Mouse (Mus musculus) heart, postnatal 0 days (tissue): ENCODE data around the gene Mgarp. TPM values are rescaled to one million over a fixed set of nuclear protein-coding genes. Genes with fewer than 3 reads are reported as not detected.
"Not testable (repeated sequence)": the region's sequence is repeated elsewhere in the genome, so short reads cannot be mapped to it uniquely, and the experiment has no call there.

Source experiments
- ATAC-seq: fragments of 200-750 bp; cut with Nextera tagmentation; 2 replicates; pipeline ENCODE4 v1.8.0; 2017; ENCODE audit warnings: low read depth, moderate number of reproducible peaks, moderate library complexity; ENCODE audit not compliant: insufficient read depth
- DNase-seq: peaks from one replicate; pipeline ENCODE4 v3.0.0-alpha.2; 2016; ENCODE audit warnings: low spot score
- H3K27ac ChIP-seq: fragments of 300-500 bp; sonication (generic); 2 replicates; pipeline ENCODE4 v1.5.1; 2014; ENCODE audit warnings: low read depth, mild to moderate bottlenecking
- H3K27me3 ChIP-seq: fragments of 300-500 bp; sonication (generic); 2 replicates; pipeline ENCODE4 v1.6.1; 2014; ENCODE audit warnings: low read length, mixed read lengths; ENCODE audit not compliant: control insufficient read depth, insufficient read depth
- H3K36me3 ChIP-seq: fragments of 300-500 bp; sonication (generic); replicated peaks from 2 replicates; pipeline ENCODE4 v1.6.1; 2014; ENCODE audit warnings: low read length, mixed read lengths; ENCODE audit not compliant: control insufficient read depth, insufficient read depth
- H3K4me1 ChIP-seq: fragments of 300-500 bp; sonication (generic); 2 replicates; pipeline ENCODE4 v1.6.1; 2014; ENCODE audit warnings: antibody characterized with exemption; ENCODE audit not compliant: control insufficient read depth, insufficient read depth
- H3K4me2 ChIP-seq: fragments of 300-500 bp; sonication (generic); 2 replicates; pipeline ENCODE4 v1.6.1; 2014; ENCODE audit warnings: low read depth, mild to moderate bottlenecking, low read length, moderate library complexity
- H3K4me3 ChIP-seq: fragments of 300-500 bp; sonication (generic); 2 replicates; pipeline ENCODE4 v1.5.1; 2014; ENCODE audit warnings: low read depth, low read length
- H3K9ac ChIP-seq: fragments of 300-500 bp; sonication (generic); replicated peaks from 2 replicates; pipeline ENCODE4 v1.6.1; 2014; ENCODE audit warnings: low read depth, low read length, mixed read lengths
- H3K9me3 ChIP-seq: fragments of 300-500 bp; sonication (generic); replicated peaks from 2 replicates; pipeline ENCODE4 v1.6.1; 2016; ENCODE audit warnings: low read length; ENCODE audit not compliant: control insufficient read depth
- CTCF ChIP-seq: IDR thresholded peaks from 2 replicates; pipeline ENCODE4 v1.5.1; 2016; ENCODE audit warnings: antibody characterized with exemption, control low read depth, low read depth
- EP300 ChIP-seq: IDR thresholded peaks from 2 replicates; pipeline ENCODE4 v1.6.1; 2016; ENCODE audit warnings: antibody characterized with exemption, low read depth
- WGBS: fragments of 180-500 bp; shearing (Covaris S2); extraction: QIAGEN DNeasy Blood & Tissue Kit; methylation state at CpG from one replicate; pipeline ENCODE4 v1.1.7; 2014; 5-methylcytosine and 5-hydroxymethylcytosine counted together
- polyA plus RNA-seq: library from polyadenylated mRNA; unstranded; fragments of >200 nt; fragmentation: Nextera tagmentation; extraction: Ambion mirVana; gene quantifications from 2 replicates; pipeline ENCODE4 v1.2.1, GENCODE M21; 2015
- total RNA-seq: library from RNA; depleted of rRNA; stranded (reverse); fragments of >200 nt; gene quantifications from 2 replicates; pipeline ENCODE4 v1.2.3, GENCODE M21; 2014; ENCODE audit warnings: low replicate concordance

The Mgarp gene
- total and polyA plus RNA-seq, 2 experiments from 2014 or later, result 1.2 to 3.7 TPM

DNA sequence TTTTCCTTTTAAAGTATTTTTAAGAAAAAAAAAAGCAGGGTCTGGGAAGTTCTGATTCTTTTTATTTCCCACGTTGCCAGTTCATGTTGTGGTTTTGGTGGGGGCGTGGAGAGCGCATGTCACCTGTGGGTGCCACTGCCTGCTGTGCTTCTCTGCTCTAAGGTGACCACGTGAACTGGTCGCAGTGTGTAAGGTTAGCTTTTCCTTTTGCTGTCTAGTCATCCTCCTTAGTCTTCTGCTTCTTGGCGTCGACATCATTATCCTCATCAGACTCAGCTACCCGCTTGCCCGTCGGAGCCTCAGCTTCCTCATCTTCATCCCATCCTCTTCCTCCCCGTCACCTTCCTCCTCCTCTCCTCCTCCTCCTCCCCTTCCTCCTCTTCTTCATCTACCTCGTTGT lies 6.1 kb upstream of the Mgarp start:
- Histone ChIP-seq H3K9me3 (no peaks in the 10 kb centered on the region), H3K4me3 (no peak overlapping the region), H3K27ac (no peak overlapping the region), H3K36me3 (peaks cover 27% of the 10 kb centered on the region; the same call in 1 of the 2 replicates), H3K27me3 (no peaks in the 10 kb centered on the region), H3K4me1 (no peaks in the 10 kb centered on the region; the same call in 1 of the 2 replicates), H3K9ac (no peak overlapping the region), H3K4me2 (no peak overlapping the region)
- ATAC-seq (no peak), DNase-seq (no peak)
- TF ChIP-seq EP300, result no peak
- no peak for TF ChIP-seq CTCF
- 94% methylated on average over 12 of the region's 12 CpGs for WGBS

DNA sequence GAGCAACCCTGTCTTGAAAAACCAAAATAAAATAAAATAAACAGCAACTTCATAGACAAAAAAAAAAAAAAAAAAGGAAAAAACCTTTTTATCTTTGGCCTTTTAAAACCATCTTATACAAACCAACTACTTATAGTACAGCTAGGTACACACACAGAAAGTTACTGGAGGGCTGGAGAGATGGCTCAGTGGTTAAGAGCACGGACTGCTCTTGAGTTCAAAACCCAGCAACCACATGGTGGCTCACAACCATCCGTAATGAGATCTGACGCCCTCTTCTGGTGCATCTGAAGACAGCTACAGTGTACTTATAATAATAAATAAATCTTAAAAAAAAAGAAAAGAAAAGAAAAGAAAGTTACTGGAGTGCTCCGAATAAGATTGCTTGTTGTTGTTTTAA lies 5.5 kb upstream of the Mgarp start:
- not testable (repeated sequence) for H3K9ac ChIP-seq, H3K4me1 ChIP-seq, H3K27ac ChIP-seq, H3K9me3 ChIP-seq, ATAC-seq, H3K4me3 ChIP-seq, DNase-seq, H3K4me2 ChIP-seq, H3K27me3 ChIP-seq
- 66% methylated on average over 4 of the region's 4 CpGs for WGBS
- peaks cover 26% of the 10 kb centered on the region; the same call in 1 of the 2 replicates for H3K36me3 ChIP-seq

DNA sequence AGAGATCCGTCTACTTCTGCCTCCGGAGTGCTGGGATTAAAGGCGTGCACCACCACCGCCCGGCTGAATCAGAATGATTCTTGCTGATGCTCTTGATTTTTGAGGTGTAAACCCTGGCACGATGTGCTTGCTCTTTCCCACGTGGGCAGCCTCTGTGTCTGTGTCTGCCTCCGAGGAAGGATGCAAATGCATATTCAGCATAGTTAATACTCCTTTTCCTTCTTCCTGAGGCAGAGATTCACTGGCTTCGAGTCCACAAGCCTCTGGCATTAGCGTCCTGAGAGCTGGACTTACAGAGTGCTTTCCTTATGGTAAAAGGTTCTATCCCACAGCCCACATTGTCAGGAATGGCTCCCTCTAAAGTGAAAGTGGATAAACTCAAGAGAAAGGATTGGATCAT lies 4.1 kb upstream of the Mgarp start:
- H3K36me3 ChIP-seq, result peaks cover 14% of the 10 kb centered on the region; the same call in 1 of the 2 replicates
- peak overlapping the region; percentile 17 for H3K4me2 ChIP-seq
- H3K27me3 ChIP-seq, result no peaks in the 10 kb centered on the region
- H3K4me1 ChIP-seq, result no peaks in the 10 kb centered on the region; the same call in 1 of the 2 replicates
- no peak for ATAC-seq
- H3K9me3 ChIP-seq, result no peaks in the 10 kb centered on the region
- WGBS, result 69% methylated on average over 10 of the region's 10 CpGs
- DNase-seq, result no peak
- no peak overlapping the region for H3K27ac ChIP-seq
- no peak overlapping the region for H3K4me3 ChIP-seq
- no peak overlapping the region for H3K9ac ChIP-seq
- TF ChIP-seq EP300 (no peak), CTCF (no peak)

DNA sequence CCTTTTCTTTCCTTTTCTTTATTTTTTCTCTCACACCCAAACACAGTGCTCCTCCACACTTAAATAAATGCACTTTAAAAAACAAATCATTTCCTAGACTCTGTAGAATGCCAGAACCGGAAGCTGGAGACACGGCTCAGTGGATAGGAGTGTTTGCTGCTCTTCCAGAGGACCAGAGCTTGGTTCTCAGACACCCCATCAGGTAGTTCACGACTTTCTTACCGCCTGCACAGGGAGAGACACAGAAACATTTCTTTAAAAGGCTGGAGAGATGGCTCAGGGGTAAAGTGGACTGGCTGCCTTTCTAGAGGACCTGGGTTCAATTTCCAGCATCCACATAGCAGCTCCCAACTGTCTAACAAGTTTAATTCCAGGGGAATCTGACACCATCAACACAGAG lies 3.0 kb upstream of the Mgarp start:
- Histone ChIP-seq H3K27ac (no peak overlapping the region), H3K4me3 (no peak overlapping the region), H3K27me3 (no peaks in the 10 kb centered on the region), H3K9me3 (no peaks in the 10 kb centered on the region), H3K9ac (no peak overlapping the region), H3K4me1 (no peaks in the 10 kb centered on the region; the same call in 1 of the 2 replicates), H3K36me3 (peaks cover 12% of the 10 kb centered on the region; the same call in 1 of the 2 replicates), H3K4me2 (no peak overlapping the region)
- 56% methylated on average over 4 of the region's 4 CpGs for WGBS
- TF ChIP-seq CTCF, result no peak
- no peak for TF ChIP-seq EP300
- ATAC-seq, result no peak
- no peak for DNase-seq

DNA sequence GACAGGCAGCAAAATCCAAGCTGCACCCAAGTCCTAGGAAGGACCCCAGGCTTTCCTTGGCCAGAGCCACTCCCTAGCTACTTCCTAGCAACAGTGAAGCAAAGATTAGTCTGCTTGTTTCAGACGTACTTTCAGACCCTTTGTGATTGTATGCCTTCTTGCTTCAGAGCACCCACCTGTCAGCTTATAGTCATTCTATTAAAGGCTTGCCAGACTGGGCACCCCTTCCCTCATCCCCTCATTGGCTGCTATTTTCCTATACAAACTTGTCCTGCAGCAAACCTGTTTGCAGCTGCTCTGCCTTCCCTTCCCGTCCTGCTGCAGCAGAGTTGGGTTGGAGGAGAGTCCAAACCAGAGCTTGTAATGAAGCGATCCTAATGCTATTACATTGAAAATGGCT lies 2.1 kb upstream of the Mgarp start:
- Histone ChIP-seq H3K9ac (no peak overlapping the region), H3K4me2 (no peak overlapping the region), H3K27me3 (no peaks in the 10 kb centered on the region), H3K4me1 (no peaks in the 10 kb centered on the region; the same call in 1 of the 2 replicates), H3K36me3 (peaks cover 8% of the 10 kb centered on the region; the same call in 1 of the 2 replicates), H3K9me3 (no peaks in the 10 kb centered on the region), H3K27ac (no peak overlapping the region), H3K4me3 (no peak overlapping the region)
- DNase-seq (no peak), ATAC-seq (no peak)
- 34% methylated on average over 3 of the region's 3 CpGs for WGBS
- no peak for TF ChIP-seq CTCF
- no peak for TF ChIP-seq EP300

DNA sequence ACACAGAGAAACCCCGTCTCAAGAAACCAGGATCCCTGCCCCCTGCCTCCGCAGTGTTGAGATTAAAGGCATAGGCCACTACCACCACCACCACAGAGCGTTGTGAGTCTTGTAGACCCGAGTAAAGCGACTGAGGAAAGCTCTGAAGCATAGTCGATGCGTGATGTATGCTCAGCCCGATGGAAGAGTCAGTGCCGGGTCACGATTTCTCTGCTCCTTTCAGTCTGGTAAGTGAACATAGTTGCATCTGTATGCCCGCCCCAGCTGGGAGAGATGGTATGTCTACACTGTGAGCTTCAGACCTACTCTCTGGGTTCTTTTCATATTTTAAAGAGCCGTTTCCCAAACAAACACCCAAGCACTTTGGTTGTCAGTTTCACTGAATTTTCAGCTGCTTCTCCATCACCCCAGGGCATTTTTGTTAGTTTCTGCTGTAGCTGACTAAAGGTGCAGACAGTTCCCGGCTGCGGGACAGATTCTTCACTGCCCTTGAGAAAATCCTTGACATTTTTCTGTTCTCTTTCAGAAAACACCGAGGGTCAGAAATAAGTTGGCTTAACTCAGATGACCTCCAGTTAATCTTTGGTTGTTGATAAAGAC lies 1.3 kb upstream of the Mgarp start:
- Histone ChIP-seq H3K9me3 (no peaks in the 10 kb centered on the region), H3K4me3 (no peak overlapping the region), H3K27ac (no peak overlapping the region), H3K9ac (no peak overlapping the region), H3K36me3 (peaks cover under 1% of the 10 kb centered on the region; the same call in 1 of the 2 replicates), H3K4me1 (no peaks in the 10 kb centered on the region; the same call in 1 of the 2 replicates), H3K4me2 (no peak overlapping the region), H3K27me3 (no peaks in the 10 kb centered on the region)
- DNase-seq (no peak), ATAC-seq (no peak)
- 69% methylated on average over 15 of the region's 15 CpGs for WGBS
- TF ChIP-seq EP300, result no peak
- no peak for TF ChIP-seq CTCF
